Mouse (Mus musculus) left cerebral cortex, adult 2 months (tissue): ENCODE measurements around the gene Brk1. TPM values are rescaled to one million over a fixed set of nuclear protein-coding genes. Genes with fewer than 3 reads are reported as not detected.

Experiments
- DNase-seq, 2 experiments: peaks; one replicate each; pipeline ENCODE4 v3.0.0; 2021 to 2022; ENCODE audit warnings: low spot score in 2 of 2, mixed read lengths in 1 of 2; ENCODE audit errors: extremely low spot score in 1 of 2
- H3K27ac ChIP-seq: fragments of 200-600 bp; 2 replicates; pipeline ENCODE4 v1.8.1; 2022
- H3K4me3 ChIP-seq: fragments of 200-600 bp; 2 replicates; pipeline ENCODE4 v1.8.1; 2022
- CTCF ChIP-seq: fragments of 200-600 bp; IDR thresholded peaks from 2 replicates; pipeline ENCODE4 v1.8.1; 2022; ENCODE audit warnings: antibody characterized with exemption, mild to moderate bottlenecking, moderate library complexity
- intact Hi-C: fragments of 180-260 bp; cut with DNase I; formaldehyde crosslinking; loops from one replicate; pipeline ENCODE4 v1.15.1; 2025
- long read RNA-seq, 2 experiments: library from polyadenylated mRNA; stranded (forward); transcript quantifications; one replicate each; pipeline ENCODE4 v2.0.0; 2021; ENCODE audit warnings: borderline mapping rate in 2 of 2
- total RNA-seq, 2 experiments: library from RNA; stranded (reverse); gene quantifications; 2 replicates each; pipeline ENCODE4 v1.2.3; 2021

Gene Brk1
- total RNA-seq, result 100 to 1,000 TPM; 221 to 228 TPM
- long read RNA-seq, experiment 1, transcript Brk1-201 (3 exons, 1,095 nt), result major isoform, 60 of 118 reads
- long read RNA-seq, experiment 1, partial matches to known transcripts, result 57 of 118 reads
- long read RNA-seq, experiment 1, other reads (novel, unspliced or antisense), result 1 of 118 reads
- long read RNA-seq, experiment 2, transcript Brk1-201 (3 exons, 1,095 nt), result major isoform, 48 of 78 reads
- long read RNA-seq, experiment 2, partial matches to known transcripts, result 0 of 78 reads
- long read RNA-seq, experiment 2, other reads (novel, unspliced or antisense), result 30 of 78 reads

GRCm38 (mm10) chr6:113604432-113605223 lies at the start of gene Brk1:
TSS of gene Brk1 (plus strand) at chr6:113604772.
- intact Hi-C loops, result loop anchor here (5.0 kb wide), 1 partner anchor 72 kb away; the partner anchor contains the start of genes Emc3 and Fancd2
- peak within 1 kb of the TSS; percentile 93 for H3K4me3 ChIP-seq
- DNase-seq, result peak; percentile 88 to 92
- TF ChIP-seq CTCF, result peak; percentile 58
- H3K27ac ChIP-seq, result peak within 1 kb of the TSS; percentile 91

- TF ChIP-seq CTCF, result no peak
- Histone ChIP-seq H3K27ac (no peak overlapping the region), H3K4me3 (no peak overlapping the region)
- no peak for DNase-seq
- intact Hi-C loops, result no loop called here
These were observed 44.8 kb upstream of the Brk1 start for GRCm38 (mm10) chr6:113559736-113560135.

GRCm38 (mm10) chr6:113564557-113564956 lies 40.0 kb upstream of the Brk1 start:
- intact Hi-C loops, result no loop called here
- no peak overlapping the region for H3K4me3 ChIP-seq

GRCm38 (mm10) chr6:113576044-113576443 lies 28.5 kb upstream of the Brk1 start:
- peak overlapping the region; percentile 68 for H3K27ac ChIP-seq
- TF ChIP-seq CTCF, result no peak
- H3K4me3 ChIP-seq, result no peak overlapping the region
- peak in 1 of 2 experiments; percentile 18 for DNase-seq
- intact Hi-C loops, result loop anchor here (2.0 kb wide), 1 partner anchor 37 kb away; no protein-coding TSS in a partner anchor

More at GRCm38 (mm10) chr6:113564557-113564956, 40.0 kb upstream of the Brk1 start:
- DNase-seq, result no peak
- no peak for TF ChIP-seq CTCF
- no peak overlapping the region for H3K27ac ChIP-seq

GRCm38 (mm10) chr6:113579306-113579705 lies 25.3 kb upstream of the Brk1 start:
- Histone ChIP-seq H3K4me3 (no peak overlapping the region), H3K27ac (no peak overlapping the region)
- no peak for TF ChIP-seq CTCF
- no peak for DNase-seq
- intact Hi-C loops, result no loop called here

GRCm38 (mm10) chr6:113583023-113583422 lies 21.5 kb upstream of the Brk1 start:
- TF ChIP-seq CTCF, result no peak
- intact Hi-C loops, result no loop called here
- H3K27ac ChIP-seq, result peak overlapping the region; percentile 18; the same call in 1 of the 2 replicates

GRCm38 (mm10) chr6:113585065-113585464 lies 19.5 kb upstream of the Brk1 start:
- no peak for DNase-seq
- H3K27ac ChIP-seq, result no peak overlapping the region; the same call in 1 of the 2 replicates
- no peak overlapping the region for H3K4me3 ChIP-seq
- TF ChIP-seq CTCF, result no peak
- intact Hi-C loops, result no loop called here

More at GRCm38 (mm10) chr6:113583023-113583422, 21.5 kb upstream of the Brk1 start:
- H3K4me3 ChIP-seq, result no peak overlapping the region
- no peak for DNase-seq

- DNase-seq, result no peak
- intact Hi-C loops, result no loop called here
- H3K27ac ChIP-seq, result no peak overlapping the region
- H3K4me3 ChIP-seq, result no peak overlapping the region
- TF ChIP-seq CTCF, result no peak; the same call in 1 of the 2 replicates
These were observed 17.9 kb upstream of the Brk1 start for GRCm38 (mm10) chr6:113586466-113587183.

GRCm38 (mm10) chr6:113592637-113593036 lies 11.9 kb upstream of the Brk1 start:
- intact Hi-C loops, result no loop called here
- no peak for TF ChIP-seq CTCF

GRCm38 (mm10) chr6:113597945-113598344 lies 6.6 kb upstream of the Brk1 start:
- no peak for DNase-seq
- Histone ChIP-seq H3K27ac (no peak overlapping the region), H3K4me3 (no peak overlapping the region)
- no peak for TF ChIP-seq CTCF
- intact Hi-C loops, result no loop called here

More at GRCm38 (mm10) chr6:113592637-113593036, 11.9 kb upstream of the Brk1 start:
- no peak overlapping the region for H3K4me3 ChIP-seq
- no peak overlapping the region for H3K27ac ChIP-seq
- no peak for DNase-seq

- H3K27ac ChIP-seq, result no peak overlapping the region
- TF ChIP-seq CTCF, result no peak
- no peak for DNase-seq
- intact Hi-C loops, result loop anchor here (5.0 kb wide), 1 partner anchor 68 kb away; the partner anchor contains the start of genes Emc3 and Fancd2
- no peak overlapping the region for H3K4me3 ChIP-seq
These were observed 4.7 kb upstream of the Brk1 start for GRCm38 (mm10) chr6:113599833-113600232.
